Mouse (Mus musculus): ENCODE data around the gene Eno1. TPM values are rescaled to one million over a fixed set of nuclear protein-coding genes. Genes with fewer than 3 reads are reported as not detected.

Eno1 gene
- polyA plus RNA-seq (2015; fragmentation: Nextera tagmentation; extraction: Ambion mirVana): 1,096 and 1,142 TPM in 2 replicates

DNA sequence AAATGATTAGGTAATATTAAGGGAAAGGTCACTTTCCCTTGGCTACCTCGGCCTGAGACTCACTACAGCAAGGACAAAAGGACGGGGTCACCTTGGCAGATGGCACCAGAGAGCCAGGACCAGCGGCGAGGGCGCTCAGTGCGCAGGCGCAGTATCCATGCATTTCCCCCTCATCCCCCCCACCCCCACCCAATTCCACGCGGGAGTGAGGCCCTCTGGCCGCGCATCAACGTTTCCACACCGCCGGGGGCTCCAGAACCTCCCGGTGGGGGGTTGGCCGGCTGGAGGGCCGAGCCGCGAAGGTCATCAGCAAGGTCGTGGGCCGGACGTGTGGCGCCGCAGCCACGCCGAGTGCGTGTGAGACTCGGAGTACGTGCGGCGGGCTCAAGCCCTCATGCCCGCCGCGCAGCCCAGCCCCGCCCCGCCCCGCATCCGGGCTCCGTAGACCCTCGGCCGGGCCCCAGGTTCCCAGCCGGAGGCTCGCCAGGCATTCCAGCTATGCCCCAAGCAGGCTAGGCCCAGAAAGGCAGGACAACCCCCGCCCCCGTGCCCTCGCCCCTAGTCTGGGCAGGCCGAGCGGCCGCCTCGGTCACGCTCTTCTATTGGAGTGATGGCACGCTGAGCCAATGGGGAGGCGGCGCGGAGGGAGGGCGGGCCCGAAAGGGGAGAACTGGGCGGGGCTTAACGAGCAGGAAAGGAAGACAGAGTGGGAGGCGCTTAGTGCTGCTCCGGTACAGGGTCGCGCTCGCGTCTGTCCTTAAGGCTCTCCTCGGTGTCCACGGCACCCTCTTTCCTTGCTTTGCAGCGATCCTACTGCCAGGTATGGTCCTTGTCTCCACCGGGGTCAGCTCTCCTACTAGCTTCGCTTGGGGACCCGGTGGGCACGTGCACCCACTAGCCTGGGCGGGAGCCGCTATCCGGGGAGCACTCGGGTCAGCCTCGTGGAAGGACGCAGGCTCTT is at the start of gene Eno1:
TSS of gene Eno1 (plus strand) at position 201 of the 961 bp plus-strand sequence.
- WGBS: under 1% methylated on average over 76 of the region's 78 CpGs
- H3K4me3 ChIP-seq (ENCODE audit: low read depth, low read length): peak within 1 kb of the TSS; percentile 84

DNA sequence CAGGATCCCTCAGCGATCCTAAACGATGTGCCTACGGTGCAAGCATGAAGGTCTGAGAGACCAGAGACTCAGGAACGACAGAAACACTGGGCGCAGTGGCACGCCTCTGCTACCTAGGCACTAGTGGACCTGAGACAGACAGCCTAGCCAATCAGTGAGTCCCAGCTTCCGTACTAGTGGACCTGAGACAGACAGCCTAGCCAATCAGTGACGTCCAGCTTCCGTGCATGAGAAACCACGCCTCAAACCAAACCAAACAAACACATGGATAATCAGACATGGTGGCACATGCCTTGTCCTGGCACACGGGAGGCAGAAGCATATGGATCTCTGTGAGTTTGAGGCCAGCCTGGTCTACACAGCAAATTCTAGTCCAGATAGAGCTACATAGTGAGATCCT is 48.3 kb upstream of the Eno1 start:
- H3K9ac ChIP-seq (ENCODE audit: low read depth, low read length): no peak overlapping the region
- no peak for ATAC-seq
- no peak overlapping the region for H3K4me3 ChIP-seq (ENCODE audit: low read depth, low read length)
- H3K4me2 ChIP-seq (ENCODE audit: low read length): no peak overlapping the region
- no peaks in the 10 kb centered on the region for H3K27me3 ChIP-seq (ENCODE audit: control insufficient read depth, insufficient read depth, low read depth, low read length)
- H3K4me1 ChIP-seq (ENCODE audit: control insufficient read depth, insufficient read depth, low read length): no peaks in the 10 kb centered on the region
- 53% methylated on average over 11 of the region's 11 CpGs for WGBS
- no peak overlapping the region for H3K27ac ChIP-seq (ENCODE audit: low read length)
- H3K36me3 ChIP-seq (ENCODE audit: control insufficient read depth, insufficient read depth, low read length): no peaks in the 10 kb centered on the region
- H3K9me3 ChIP-seq (replicated peaks; ENCODE audit: control insufficient read depth, low read length, poor library complexity, severe bottlenecking): no peaks in the 10 kb centered on the region

More for the DNA sequence above, at the start of gene Eno1:
- H3K9ac ChIP-seq (ENCODE audit: low read depth, low read length): peak within 1 kb of the TSS; percentile 91
- no peaks in the 10 kb centered on the region for H3K27me3 ChIP-seq (ENCODE audit: control insufficient read depth, insufficient read depth, low read depth, low read length)
- peak; percentile 96 for ATAC-seq
- H3K4me1 ChIP-seq (ENCODE audit: control insufficient read depth, insufficient read depth, low read length): peaks cover 32% of the 10 kb centered on the region
- peak within 1 kb of the TSS; percentile 100 for H3K27ac ChIP-seq (ENCODE audit: low read length)
- peaks cover 7% of the 10 kb centered on the region; the same call in 1 of the 2 replicates for H3K36me3 ChIP-seq (ENCODE audit: control insufficient read depth, insufficient read depth, low read length)
- H3K9me3 ChIP-seq (replicated peaks; ENCODE audit: control insufficient read depth, low read length, poor library complexity, severe bottlenecking): no peaks in the 10 kb centered on the region
- H3K4me2 ChIP-seq (ENCODE audit: low read length): peak within 1 kb of the TSS; percentile 94

DNA sequence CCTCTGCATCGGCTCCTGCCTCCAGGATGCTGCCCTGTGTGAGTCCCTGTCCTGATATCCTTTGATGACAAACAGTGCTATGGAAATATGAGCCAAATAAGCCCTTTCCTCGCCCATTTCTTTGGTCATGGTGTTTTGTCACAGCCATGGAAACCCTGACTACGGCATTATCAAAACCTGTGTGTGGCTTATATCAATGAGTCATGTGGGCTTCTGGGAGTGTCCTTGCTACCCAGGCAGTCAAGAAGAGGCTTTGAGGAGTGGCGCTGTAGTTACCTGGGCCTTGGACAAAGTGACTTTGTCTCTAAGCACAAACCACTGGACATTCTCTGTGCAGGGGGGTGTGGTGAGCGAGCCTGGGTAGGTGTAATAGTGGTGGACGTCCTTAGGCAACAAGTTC is 44.3 kb upstream of the Eno1 start:
- Histone ChIP-seq H3K36me3 (ENCODE audit: control insufficient read depth, insufficient read depth, low read length) (no peaks in the 10 kb centered on the region), H3K9me3 (replicated peaks; ENCODE audit: control insufficient read depth, low read length, poor library complexity, severe bottlenecking) (peaks cover 2% of the 10 kb centered on the region; the same call in 1 of the 2 replicates), H3K4me2 (ENCODE audit: low read length) (no peak overlapping the region), H3K4me1 (ENCODE audit: control insufficient read depth, insufficient read depth, low read length) (no peaks in the 10 kb centered on the region), H3K27me3 (ENCODE audit: control insufficient read depth, insufficient read depth, low read depth, low read length) (no peaks in the 10 kb centered on the region), H3K4me3 (ENCODE audit: low read depth, low read length) (no peak overlapping the region), H3K9ac (ENCODE audit: low read depth, low read length) (no peak overlapping the region), H3K27ac (ENCODE audit: low read length) (no peak overlapping the region)
- ATAC-seq: no peak
- WGBS: 82% methylated on average over 6 of the region's 6 CpGs

DNA sequence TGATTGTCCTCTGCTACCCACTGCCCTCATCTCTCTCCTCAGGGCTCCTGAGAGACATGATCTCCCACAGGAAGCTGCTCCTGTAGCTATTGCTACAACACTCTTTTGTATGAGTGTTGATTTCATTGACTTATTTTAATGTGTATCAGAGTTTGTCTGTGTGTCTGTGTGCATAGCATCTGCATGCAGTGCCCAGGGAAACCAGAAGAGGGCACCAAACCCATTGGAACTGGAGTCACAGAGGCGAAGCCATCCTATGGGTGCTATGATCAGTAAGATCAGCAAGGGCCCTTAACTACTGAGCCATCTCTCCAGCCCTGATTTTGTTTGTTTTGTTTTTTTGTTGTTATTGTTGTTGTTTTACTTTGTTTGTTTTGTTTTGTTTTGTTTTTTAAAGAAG is 42.6 kb upstream of the Eno1 start:
- 34% methylated on average over 1 of the region's 1 CpGs for WGBS
- no peak overlapping the region for H3K4me2 ChIP-seq (ENCODE audit: low read length)

DNA sequence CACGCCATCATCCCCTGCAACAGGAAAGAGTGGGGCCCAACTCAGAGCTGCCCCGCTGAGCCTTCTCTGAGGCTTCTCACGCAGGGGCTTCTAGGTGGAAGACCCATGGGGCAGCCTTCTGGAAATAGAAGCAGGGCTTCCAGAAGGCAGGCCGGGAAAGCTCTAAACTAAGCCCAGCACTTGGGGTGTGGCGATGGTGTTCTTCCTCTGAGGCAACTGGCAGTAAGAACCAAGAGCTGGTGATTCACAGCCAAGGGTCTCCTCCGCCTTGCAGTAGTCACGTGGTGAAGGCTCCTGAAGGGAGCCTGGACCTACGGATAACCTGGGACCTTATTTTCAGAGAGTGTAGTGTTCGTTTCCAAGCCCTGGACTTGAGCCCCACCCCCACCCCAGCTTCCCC is 38.3 kb upstream of the Eno1 start:
- ATAC-seq: no peak
- WGBS: 77% methylated on average over 9 of the region's 9 CpGs
- no peak overlapping the region for H3K9ac ChIP-seq (ENCODE audit: low read depth, low read length)

More for the DNA sequence above, 42.6 kb upstream of the Eno1 start:
- peaks cover 2% of the 10 kb centered on the region; the same call in 1 of the 2 replicates for H3K9me3 ChIP-seq (replicated peaks; ENCODE audit: control insufficient read depth, low read length, poor library complexity, severe bottlenecking)
- no peaks in the 10 kb centered on the region for H3K36me3 ChIP-seq (ENCODE audit: control insufficient read depth, insufficient read depth, low read length)
- H3K9ac ChIP-seq (ENCODE audit: low read depth, low read length): no peak overlapping the region
- H3K27ac ChIP-seq (ENCODE audit: low read length): no peak overlapping the region
- no peak for ATAC-seq
- no peaks in the 10 kb centered on the region for H3K4me1 ChIP-seq (ENCODE audit: control insufficient read depth, insufficient read depth, low read length)
- no peaks in the 10 kb centered on the region for H3K27me3 ChIP-seq (ENCODE audit: control insufficient read depth, insufficient read depth, low read depth, low read length)
- H3K4me3 ChIP-seq (ENCODE audit: low read depth, low read length): no peak overlapping the region

DNA sequence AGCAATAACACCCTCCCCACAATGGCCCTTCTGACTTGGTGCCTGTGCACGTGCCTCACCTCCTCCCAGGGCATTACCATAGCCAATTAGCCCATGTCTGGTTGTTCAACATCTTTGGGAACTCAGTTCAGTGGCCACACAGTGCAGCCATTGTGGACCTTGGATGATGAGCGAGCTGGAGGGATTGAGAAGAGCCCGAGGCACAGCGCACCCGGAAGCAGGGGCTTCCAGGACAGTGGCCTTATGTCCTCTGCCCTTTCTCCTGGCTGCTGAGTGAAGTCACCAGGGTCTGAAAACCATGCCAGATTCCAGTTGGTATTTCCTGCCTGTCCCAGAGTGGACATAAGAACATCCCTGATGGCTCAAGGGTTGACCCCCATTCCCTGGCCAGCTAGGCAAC is 35.3 kb upstream of the Eno1 start, which contains the start of gene Car6:
TSS of gene Car6 (minus strand) at position 101 of the 400 bp plus-strand sequence.
- Histone ChIP-seq H3K9ac (ENCODE audit: low read depth, low read length) (no peak within 1 kb of the TSS), H3K36me3 (ENCODE audit: control insufficient read depth, insufficient read depth, low read length) (no peaks in the 10 kb centered on the region), H3K9me3 (replicated peaks; ENCODE audit: control insufficient read depth, low read length, poor library complexity, severe bottlenecking) (no peaks in the 10 kb centered on the region), H3K4me1 (ENCODE audit: control insufficient read depth, insufficient read depth, low read length) (no peaks in the 10 kb centered on the region), H3K4me3 (ENCODE audit: low read depth, low read length) (no peak within 1 kb of the TSS), H3K27me3 (ENCODE audit: control insufficient read depth, insufficient read depth, low read depth, low read length) (no peaks in the 10 kb centered on the region), H3K27ac (ENCODE audit: low read length) (no peak within 1 kb of the TSS), H3K4me2 (ENCODE audit: low read length) (no peak within 1 kb of the TSS)
- ATAC-seq: no peak
- WGBS: 74% methylated on average over 5 of the region's 5 CpGs

More for the DNA sequence above, 38.3 kb upstream of the Eno1 start:
- H3K4me3 ChIP-seq (ENCODE audit: low read depth, low read length): no peak overlapping the region
- H3K27me3 ChIP-seq (ENCODE audit: control insufficient read depth, insufficient read depth, low read depth, low read length): no peaks in the 10 kb centered on the region
- H3K9me3 ChIP-seq (replicated peaks; ENCODE audit: control insufficient read depth, low read length, poor library complexity, severe bottlenecking): peaks cover 2% of the 10 kb centered on the region; the same call in 1 of the 2 replicates
- no peaks in the 10 kb centered on the region for H3K4me1 ChIP-seq (ENCODE audit: control insufficient read depth, insufficient read depth, low read length)
- H3K4me2 ChIP-seq (ENCODE audit: low read length): no peak overlapping the region
- no peak overlapping the region for H3K27ac ChIP-seq (ENCODE audit: low read length)
- no peaks in the 10 kb centered on the region for H3K36me3 ChIP-seq (ENCODE audit: control insufficient read depth, insufficient read depth, low read length)

DNA sequence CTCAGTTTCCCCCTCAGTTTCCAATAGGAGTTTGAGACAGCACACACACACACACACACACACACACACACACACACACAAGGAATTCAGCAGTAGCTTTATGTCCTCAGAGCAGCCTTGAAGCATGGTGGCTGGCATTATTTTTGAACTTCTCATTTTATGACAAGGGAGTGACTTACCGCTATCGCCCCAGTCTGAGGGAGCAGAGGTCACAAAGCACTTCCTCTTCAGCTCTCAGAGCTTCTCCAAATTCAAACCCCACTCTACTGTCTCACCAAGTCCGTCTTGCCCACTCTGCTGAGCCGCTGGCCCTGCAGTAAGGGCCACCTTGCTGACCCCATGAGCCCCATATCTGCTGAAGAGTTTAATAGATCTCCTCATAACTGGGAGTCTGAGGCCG is 33.8 kb upstream of the Eno1 start:
- no peaks in the 10 kb centered on the region for H3K9me3 ChIP-seq (replicated peaks; ENCODE audit: control insufficient read depth, low read length, poor library complexity, severe bottlenecking)
- no peak overlapping the region for H3K9ac ChIP-seq (ENCODE audit: low read depth, low read length)
- 92% methylated on average over 5 of the region's 5 CpGs for whole genome bisulfite sequencing
- no peaks in the 10 kb centered on the region for H3K27me3 ChIP-seq (ENCODE audit: control insufficient read depth, insufficient read depth, low read depth, low read length)
- H3K4me1 ChIP-seq (ENCODE audit: control insufficient read depth, insufficient read depth, low read length): no peaks in the 10 kb centered on the region
- H3K27ac ChIP-seq (ENCODE audit: low read length): no peak overlapping the region
- no peaks in the 10 kb centered on the region for H3K36me3 ChIP-seq (ENCODE audit: control insufficient read depth, insufficient read depth, low read length)
- H3K4me3 ChIP-seq (ENCODE audit: low read depth, low read length): no peak overlapping the region
- no peak for ATAC-seq
- no peak overlapping the region for H3K4me2 ChIP-seq (ENCODE audit: low read length)

DNA sequence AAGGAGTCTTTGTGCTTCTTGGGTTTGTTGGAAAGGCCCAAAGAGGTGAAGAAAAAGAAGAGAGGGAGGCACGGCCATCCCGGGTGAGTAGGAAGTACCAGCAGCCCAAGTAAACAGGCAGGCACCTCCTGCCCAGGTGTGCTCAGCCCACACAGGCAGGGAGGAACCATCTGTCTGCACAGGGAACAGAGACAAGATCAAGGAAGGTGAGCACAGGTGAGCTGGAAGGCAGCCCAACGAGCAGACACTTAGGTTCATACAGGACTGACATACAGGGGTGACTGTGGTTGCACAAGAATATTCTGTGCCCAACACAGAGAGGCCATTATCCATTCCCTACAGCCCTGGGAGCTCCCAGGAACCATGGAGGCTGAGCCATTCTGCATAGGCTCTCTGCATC is 31.6 kb upstream of the Eno1 start:
- no peak overlapping the region for H3K4me2 ChIP-seq (ENCODE audit: low read length)
- no peak overlapping the region for H3K4me3 ChIP-seq (ENCODE audit: low read depth, low read length)
- H3K27me3 ChIP-seq (ENCODE audit: control insufficient read depth, insufficient read depth, low read depth, low read length): no peaks in the 10 kb centered on the region
- 89% methylated on average over 3 of the region's 3 CpGs for WGBS
- no peak overlapping the region for H3K9ac ChIP-seq (ENCODE audit: low read depth, low read length)
- H3K27ac ChIP-seq (ENCODE audit: low read length): no peak overlapping the region
- no peaks in the 10 kb centered on the region for H3K9me3 ChIP-seq (replicated peaks; ENCODE audit: control insufficient read depth, low read length, poor library complexity, severe bottlenecking)
- no peaks in the 10 kb centered on the region for H3K36me3 ChIP-seq (ENCODE audit: control insufficient read depth, insufficient read depth, low read length)
- H3K4me1 ChIP-seq (ENCODE audit: control insufficient read depth, insufficient read depth, low read length): no peaks in the 10 kb centered on the region
- ATAC-seq: no peak

DNA sequence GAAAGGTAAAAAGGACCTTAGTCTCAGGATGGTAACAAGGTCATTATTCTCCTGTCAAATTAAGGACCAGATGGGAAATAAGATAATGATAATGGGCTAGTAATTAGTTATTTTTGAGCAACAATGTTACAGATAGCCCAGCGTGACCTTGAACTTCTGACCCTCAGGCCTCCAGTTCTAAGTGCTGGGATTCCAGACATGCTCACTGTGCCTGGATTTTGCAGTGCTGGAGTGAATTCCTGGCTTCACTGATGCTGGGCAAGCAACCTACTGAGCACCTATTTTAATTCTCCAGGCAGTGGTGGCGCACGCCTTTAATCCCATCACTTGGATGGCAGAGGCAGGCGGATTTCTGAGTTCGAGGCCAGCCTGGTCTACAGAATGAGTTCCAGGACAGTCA is 26.8 kb upstream of the Eno1 start:
- H3K9ac ChIP-seq (ENCODE audit: low read depth, low read length): no peak overlapping the region
- ATAC-seq: no peak
- H3K27ac ChIP-seq (ENCODE audit: low read length): no peak overlapping the region
- H3K4me2 ChIP-seq (ENCODE audit: low read length): no peak overlapping the region
- no peaks in the 10 kb centered on the region; the same call in 1 of the 2 replicates for H3K27me3 ChIP-seq (ENCODE audit: control insufficient read depth, insufficient read depth, low read depth, low read length)
- no peaks in the 10 kb centered on the region for H3K36me3 ChIP-seq (ENCODE audit: control insufficient read depth, insufficient read depth, low read length)
- 98% methylated on average over 5 of the region's 5 CpGs for WGBS
- no peak overlapping the region for H3K4me3 ChIP-seq (ENCODE audit: low read depth, low read length)
- H3K9me3 ChIP-seq (replicated peaks; ENCODE audit: control insufficient read depth, low read length, poor library complexity, severe bottlenecking): no peaks in the 10 kb centered on the region
- H3K4me1 ChIP-seq (ENCODE audit: control insufficient read depth, insufficient read depth, low read length): no peaks in the 10 kb centered on the region; the same call in 1 of the 2 replicates

All from midbrain, embryonic 16.5 days (tissue).